Mouse (Mus musculus) layer of hippocampus, adult 11-12 months (tissue): ENCODE measurements at regions not wholly inside any gene's neighbourhood (a gene's known extent, or its start where the extent isn't known, plus 50 kb on each side); places are given as distances from the start of the nearest gene placed in this dataset.
"Not testable (repeated sequence)": the region's sequence is repeated elsewhere in the genome, so short reads cannot be mapped to it uniquely, and the experiment has no call there.

Experiments
- DNase-seq: peaks from one replicate; pipeline ENCODE4 v3.0.0; 2022; ENCODE audit warnings: low spot score

GRCm38 (mm10) chr15:53984006-53984405 lies 99.3 kb downstream of the Gm7489 start:
- not testable (repeated sequence) for DNase-seq

DNA sequence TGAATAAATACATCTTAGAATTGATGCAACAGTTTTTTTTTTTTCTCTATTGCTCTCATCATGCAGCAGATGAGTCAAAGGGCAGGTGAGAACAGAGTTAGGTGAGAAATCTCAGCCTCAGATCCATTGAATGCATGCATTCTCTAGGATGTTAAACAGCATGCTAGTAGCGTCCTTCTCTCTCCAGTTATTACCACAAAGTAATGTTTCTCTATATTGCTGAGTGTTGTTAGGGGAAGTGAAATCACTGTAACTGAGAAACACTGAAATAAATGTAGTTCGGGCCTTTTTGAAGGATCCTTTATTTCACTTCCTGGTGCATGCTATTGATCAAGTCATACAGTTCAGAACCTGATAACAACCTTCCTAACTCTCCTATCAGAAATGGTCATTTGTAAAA lies 105.2 kb downstream of the Gm7489 start:
- no peak for DNase-seq

- DNase-seq: no peak
Observed at GRCm38 (mm10) chr15:53995199-53995868, 110.6 kb downstream of the Gm7489 start.

- DNase-seq: no peak
Observed at GRCm38 (mm10) chr15:53998600-53999290, 114.0 kb downstream of the Gm7489 start.

DNA sequence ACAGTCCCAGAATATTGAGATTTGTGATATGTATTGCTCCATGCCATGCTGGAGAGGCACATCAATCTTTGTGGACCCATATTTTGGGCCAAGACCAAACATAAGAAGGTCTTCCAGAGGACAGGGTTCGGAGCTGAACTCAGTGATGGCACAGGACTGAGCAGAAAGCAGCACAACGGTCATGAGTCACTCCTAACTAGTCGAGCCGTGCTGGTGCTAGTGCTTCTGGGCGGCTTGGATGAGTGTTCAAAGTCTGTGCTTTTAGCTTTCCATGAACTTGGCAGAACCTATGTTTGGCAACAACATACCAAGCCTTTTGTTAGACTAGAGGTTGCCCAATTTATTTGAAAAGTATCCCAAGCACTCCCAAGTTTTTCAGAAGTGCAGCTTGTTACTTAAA lies 149.1 kb downstream of the Gm7489 start:
- DNase-seq: no peak

DNA sequence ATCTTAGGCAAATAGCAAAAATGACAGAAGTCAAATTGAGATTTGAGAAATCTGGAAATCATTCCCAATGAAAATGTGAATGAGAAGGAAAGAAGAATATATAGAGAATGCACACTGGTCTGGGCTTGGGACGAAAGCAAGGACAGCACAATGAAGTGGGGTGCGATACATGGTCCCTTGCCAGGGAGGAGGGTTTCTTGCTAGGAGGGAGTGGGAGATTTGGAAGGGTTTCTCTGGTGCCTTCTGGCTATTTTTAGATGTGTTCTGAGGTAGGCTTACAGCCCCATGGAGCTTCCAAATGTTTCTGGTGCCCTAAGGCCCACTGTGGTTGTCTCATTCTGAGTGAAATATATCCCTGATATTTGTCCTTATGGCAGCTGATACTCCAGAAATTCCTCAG lies 166.0 kb downstream of the Gm7489 start:
- DNase-seq: no peak

DNA sequence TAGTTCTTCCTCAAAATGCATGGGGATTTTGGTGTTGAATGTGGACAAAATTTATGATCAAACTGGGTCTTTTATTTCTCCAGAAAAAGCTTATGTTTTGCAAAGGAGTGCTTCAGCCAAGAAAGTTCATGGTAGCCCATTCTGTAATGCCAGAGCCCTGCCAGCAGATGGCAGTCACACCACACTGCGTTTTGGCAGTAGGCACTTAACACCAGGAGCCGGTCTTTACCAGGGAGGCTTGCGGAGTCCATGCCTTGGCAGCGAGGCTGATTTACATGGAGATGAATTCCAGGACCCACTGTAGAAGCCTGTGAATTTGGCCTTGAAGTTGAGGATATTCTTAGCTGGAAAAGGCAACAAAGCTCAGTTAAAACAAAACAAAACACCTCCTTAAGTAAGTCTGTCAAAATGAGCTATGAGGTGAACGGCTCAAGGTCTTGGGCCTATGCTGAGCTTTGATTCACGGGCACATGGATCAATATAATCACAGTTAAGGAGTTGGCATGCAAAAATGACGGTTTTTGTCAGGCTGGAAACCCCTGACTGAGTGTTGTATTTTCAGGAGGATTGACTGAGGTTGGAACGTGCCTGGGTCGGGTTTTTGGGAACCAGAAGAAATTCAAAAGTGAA lies 185.4 kb downstream of the Gm7489 start:
- peak; percentile 52 for DNase-seq

GRCm38 (mm10) chr15:54071732-54072131 lies 187.0 kb downstream of the Gm7489 start:
- DNase-seq: no peak

GRCm38 (mm10) chr15:54091301-54091700 lies 206.6 kb downstream of the Gm7489 start:
- no peak for DNase-seq

DNA sequence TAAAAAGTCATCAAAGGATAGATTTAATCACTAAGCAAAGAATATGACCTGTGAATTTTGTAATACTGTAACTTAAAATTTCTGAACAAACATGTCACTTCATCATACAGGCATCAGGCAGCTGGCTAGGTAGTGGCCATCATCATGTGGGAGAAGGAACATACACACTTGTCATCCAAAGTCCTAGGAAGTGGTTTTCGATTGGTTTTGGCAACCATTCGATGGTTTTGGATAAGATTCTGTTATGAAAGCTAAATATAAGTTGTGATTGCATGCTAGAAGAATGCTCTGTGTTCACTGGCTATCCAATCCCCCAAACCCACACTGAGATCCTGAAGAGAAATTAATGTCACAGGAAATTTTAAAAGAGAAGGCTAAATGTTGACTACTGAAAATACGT lies 207.7 kb downstream of the Gm7489 start:
- DNase-seq: no peak

- no peak for DNase-seq
Observed at GRCm38 (mm10) chr15:54097498-54097897, 212.8 kb downstream of the Gm7489 start.

DNA sequence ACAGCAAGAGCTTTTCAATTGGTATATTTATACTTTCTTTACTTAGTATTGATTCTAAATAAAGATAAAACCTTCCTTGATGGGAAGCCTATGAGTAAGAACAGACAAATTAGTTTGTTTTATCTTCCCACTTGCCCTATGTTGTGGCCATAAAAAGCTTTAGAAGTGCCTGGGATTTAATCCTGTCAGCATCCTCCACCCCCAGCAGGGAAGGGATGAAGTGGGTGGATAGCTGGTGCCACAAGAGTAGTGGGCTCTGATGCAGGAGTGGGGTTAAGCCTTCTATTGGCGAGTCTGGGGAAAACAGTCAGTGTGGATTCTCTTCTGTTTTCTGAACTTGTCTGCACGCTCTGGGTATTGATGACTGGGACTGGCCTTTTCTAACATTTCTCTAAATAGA lies 227.7 kb downstream of the Gm7489 start:
- DNase-seq: no peak

DNA sequence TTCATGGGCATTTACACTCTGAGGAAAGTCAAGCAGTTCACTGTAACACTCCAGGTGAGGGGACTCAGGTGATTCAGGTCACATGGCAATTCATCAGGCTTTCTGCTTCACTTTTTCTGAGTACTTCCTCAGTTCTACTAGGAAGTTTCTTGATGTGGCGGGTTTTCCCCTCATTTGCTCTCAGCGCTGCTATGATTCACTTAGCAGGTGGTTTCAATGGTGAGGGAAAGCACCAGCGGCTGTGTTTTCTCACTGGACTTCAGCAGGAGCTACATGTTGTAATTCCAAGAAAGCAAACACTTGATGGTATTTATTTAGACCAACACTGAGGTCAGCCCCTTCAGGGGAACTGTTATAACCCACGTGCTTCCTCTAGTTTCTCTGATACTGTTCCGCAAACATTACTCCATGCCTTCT lies 229.4 kb downstream of the Gm7489 start:
- DNase-seq: no peak

DNA sequence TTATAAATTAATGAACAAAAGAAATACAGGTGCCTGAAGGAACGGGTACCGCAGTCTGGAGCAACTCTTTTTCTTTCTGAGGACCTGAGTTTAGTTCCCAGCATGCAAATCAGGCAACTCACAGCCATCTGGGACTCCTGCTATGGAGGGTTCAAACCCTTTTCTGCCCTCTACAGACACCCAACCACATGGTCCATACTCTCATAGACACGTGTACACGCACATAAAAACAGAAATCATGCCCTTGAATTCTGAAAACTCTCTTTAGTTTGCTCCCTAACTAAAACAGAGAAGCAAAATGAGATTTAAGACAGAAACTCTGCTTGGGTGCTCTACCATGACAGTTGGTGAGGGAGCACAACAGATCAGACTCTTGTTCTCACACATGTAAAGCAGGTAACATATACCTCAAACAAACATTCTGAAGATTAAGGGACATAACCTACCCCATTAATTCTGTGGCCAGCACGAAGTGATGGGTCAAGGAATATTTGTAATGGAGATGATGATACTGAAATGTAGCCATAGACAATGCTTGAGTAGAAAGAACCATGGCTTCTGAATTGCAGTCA lies 233.3 kb downstream of the Gm7489 start:
- no peak for DNase-seq

DNA sequence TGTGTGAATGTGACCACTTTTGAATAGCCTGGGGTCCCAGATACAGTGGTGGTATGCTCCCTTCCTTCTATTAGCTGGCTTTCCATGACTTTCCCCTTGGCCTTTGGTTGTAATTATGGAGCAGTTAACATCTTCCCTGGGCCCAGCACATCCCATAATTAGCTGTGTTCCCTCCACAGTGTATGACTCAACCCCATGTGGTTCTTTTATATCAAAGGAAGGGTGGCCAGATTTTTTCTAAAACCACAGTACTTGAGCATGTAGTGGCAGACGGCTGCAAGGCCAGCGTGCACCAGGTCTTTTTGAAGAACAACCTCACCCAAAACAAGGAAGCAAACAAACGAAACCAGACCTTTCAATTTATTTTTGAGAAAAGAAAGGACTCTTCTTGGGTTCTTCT lies 235.8 kb downstream of the Gm7489 start:
- DNase-seq: peak; percentile 3

- no peak for DNase-seq
Observed at GRCm38 (mm10) chr15:54164350-54164749, 279.6 kb downstream of the Gm7489 start.

- no peak for DNase-seq
Observed at GRCm38 (mm10) chr15:54167842-54168361, 283.2 kb downstream of the Gm7489 start.

GRCm38 (mm10) chr15:54177221-54177620 lies 292.5 kb downstream of the Gm7489 start:
- no peak for DNase-seq

GRCm38 (mm10) chr15:54177791-54178190 lies 293.1 kb downstream of the Gm7489 start:
- no peak for DNase-seq
